Mouse (Mus musculus) 3134 (cell line): ENCODE results near the gene Dedd2.

ENCODE experiments used
- DNase-seq: peaks from one replicate; pipeline ENCODE4 v3.0.0-alpha.2; 2011; ENCODE audit warnings: low spot score; ENCODE audit not compliant: insufficient read length; ENCODE audit errors: extremely low read depth

The Dedd2 gene

DNA sequence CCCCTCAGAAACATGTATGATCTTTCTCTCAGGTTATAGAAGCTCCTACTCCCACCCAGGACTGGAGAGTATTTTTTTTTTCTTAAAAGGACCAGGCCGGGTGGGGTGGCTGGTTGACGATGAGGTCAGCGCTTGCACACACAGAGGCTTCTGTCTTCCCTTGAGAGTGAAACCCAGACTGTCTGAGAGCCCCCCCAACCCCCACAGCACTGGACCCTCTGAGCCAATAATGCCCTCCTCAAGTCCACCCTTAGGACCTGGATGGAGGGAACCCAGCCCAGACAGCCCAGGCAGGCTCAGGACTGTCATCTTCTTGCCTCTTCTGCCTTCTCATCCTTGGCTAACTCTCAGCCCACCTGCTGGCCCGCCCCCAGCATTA, 26.3 kb upstream of the Dedd2 start:
- no peak for DNase-seq

DNA sequence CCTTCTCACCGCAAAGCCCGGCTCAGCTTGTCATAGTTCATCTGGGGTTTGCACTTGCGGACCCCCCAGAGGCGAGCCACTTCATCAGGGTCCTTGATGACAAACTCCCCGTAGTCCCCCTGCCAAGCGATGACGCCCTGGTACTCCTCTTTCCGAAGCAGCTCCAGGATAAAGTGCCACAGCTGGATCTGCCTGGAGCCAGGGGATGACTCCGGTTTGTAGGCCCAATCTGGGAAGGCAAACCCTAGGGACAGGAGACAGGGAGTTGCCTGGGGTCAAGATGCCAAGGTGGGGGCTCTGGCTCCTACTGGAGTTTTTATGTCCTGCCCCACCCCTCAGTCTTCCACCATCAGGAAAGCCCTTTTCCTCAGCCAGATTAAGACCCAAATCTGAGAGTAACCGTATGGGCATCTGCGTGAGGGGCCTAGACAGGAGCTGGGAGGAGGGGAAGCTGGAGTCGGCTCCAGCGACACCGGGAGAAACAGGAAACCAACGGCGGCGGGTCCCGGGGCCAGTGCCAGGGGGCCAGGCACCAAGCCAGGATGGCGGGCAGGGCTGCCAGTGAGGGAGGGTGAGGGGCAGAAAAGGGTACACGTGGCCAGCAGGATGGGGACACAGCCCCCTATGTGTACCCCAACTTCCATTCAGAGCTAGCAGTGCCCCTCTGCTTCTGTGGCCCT, 25.8 kb upstream of the Dedd2 start:
- peak; percentile 54 for DNase-seq

DNA sequence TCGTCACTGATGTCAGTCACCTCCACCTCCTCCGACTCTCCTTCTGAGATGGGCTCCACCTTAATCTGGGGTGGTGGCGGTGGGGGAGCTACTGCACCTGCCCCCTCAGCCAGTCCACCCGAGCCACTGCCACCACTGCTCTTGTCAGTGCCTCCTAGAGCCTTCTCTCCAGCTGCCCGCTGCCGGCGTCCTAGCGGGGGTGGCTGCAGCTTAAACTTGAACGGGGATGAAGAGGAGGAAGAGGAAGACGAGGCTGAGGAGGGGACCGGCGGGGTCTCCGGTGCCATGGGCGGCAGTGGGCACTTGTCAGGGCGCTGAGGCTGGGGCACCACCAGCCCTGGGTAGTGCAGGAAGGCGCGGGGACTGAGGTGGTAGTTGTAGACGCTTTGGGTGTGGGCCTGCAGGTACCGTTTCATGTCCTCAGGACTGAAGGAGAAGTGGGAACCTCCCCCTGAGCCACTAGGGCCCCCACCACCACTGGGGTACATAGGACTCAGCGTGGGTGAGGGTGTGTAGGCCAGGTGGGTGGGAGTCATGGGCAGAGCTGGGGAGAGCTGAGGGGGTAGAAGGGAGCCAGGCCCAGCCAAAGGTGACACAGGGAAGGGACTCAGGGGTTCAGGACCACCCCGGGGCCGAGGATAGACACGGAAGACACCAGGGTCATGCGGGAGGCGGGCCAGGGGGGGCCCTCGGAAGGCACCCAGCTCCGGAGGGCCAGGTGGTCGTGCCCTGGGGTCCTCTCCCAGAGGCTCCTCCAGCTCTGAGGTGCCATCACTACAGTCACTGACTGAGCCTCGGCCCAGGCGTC, 24.4 kb upstream of the Dedd2 start:
- DNase-seq = no peak

DNA sequence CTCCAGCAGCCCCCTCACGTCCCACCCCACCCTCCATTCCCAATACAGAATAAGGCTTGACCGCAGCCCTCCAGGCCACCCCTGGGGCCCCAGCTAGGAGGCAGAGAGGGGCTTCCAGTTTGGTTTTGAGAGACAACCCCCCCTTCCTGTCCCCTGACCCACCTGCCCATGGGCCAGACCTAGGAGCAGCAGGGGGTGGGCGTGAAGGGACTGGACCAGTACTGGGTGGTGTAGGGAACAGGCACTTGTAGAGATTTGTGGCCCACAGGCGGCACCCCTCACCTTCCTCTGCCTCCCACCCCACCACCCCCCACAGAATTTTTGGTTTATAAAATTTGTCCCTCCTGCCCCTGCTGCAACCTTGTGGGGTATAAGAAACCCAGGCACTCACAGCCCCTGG, 22.9 kb upstream of the Dedd2 start:
- no peak for DNase-seq

DNA sequence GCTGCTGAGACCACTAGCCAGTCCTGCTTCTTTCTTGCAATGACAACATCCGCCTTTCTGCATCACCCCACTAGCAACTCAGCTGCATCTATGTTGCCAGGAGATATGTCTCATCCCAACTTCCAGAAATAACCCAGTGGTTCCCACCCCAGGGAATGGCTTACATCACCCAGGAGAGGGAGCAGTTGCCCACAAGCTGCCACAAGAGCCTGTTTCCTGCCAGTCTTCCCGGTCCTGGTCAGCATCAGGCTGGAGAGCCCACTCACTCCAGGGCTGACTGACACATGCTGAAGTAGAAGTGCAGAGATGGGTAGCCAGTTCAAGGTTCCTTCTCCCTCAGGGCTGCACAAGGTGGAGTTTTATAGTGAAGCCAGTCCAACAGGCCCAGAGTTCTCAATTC, 20.6 kb upstream of the Dedd2 start:
- DNase-seq = peak; percentile 63

DNA sequence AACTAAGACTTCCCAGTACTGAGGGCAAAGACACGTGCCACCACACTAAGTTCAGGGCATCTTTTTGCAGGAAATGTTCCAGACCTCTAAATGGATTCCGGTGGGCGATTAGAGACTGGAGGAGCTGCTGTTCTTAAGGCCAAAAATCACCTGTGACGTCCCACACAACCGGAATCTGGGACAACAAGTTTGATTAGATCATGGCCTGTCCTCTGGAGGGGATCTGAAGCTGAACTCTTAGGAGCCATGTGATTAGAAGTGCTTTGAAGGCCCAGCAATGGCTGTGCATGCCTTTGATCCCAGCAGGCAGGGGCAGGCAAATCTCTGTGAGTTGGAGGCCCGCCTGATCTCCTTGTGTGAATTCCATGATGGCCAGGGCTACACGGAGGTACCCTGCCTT, 20.2 kb upstream of the Dedd2 start:
- no peak for DNase-seq

DNA sequence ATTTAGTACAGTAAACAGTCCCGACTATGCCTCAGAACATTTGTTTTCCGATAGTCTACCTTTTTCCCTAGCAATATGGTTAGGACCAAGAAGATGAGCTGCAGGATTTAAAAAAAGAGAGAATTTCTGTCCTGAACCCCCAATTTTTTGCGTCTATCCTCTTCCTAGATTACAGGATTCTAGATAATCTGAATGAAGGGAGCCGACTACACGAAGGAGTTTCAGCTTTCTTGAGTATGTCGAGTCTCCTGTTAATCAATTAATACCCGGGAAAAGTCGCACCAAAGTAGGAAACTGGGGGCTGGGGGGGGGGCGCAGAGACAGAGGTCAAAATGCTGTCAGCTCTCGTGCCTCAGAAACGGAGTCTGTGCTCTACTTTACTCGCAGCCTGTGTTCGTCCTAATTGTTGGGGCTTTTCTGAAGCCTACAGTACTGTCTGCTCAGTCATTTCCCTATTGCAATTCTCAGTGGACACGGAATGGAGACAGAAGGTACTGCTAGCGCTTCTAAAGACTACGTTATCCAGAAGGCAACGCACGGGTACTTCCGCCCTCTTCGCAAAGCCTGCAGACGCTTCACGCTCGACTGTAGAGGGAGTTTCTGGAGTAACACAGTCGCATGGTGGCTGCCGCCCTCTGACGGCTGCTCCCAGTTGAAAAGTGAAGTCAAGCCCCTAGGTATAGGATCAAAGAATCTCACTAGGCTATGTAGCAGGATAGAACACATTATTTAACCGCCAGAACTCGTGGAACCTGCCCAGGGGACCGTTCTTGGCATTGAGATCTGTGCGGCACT, 18.6 kb upstream of the Dedd2 start:
- DNase-seq = peak; percentile 36

DNA sequence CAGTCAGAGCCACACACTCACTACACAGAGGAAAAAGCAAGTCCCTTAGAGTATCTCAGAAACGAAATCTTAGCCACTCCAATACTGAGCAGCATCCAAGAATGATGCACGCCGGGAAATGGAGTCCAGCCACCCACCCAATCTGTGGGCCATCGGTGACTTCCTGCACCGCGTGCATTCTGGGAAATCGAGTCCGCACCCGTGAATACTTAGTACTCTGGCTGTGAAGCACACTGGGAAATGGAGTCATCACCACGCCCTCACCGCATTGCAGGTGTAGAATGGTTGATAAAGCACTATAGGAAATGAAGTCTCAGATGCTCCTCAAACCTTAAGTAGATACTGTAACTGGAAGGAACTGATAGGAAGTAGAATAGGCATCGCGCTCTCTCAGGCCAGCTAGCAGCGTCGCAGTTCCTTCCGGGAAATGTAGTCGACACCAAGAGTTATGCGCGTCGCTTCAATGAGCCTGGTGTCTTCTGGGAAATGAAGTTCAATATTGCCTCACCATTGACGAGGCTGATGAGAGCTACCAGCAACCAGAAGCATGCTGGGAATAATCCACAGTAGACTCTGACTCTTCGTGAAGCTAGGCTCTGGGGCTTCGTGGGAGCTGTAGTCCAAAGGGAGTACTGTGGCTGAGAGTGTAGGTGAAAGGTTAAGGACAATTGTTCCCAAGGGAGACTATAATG, 17.7 kb upstream of the Dedd2 start:
- DNase-seq = peak; percentile 83

DNA sequence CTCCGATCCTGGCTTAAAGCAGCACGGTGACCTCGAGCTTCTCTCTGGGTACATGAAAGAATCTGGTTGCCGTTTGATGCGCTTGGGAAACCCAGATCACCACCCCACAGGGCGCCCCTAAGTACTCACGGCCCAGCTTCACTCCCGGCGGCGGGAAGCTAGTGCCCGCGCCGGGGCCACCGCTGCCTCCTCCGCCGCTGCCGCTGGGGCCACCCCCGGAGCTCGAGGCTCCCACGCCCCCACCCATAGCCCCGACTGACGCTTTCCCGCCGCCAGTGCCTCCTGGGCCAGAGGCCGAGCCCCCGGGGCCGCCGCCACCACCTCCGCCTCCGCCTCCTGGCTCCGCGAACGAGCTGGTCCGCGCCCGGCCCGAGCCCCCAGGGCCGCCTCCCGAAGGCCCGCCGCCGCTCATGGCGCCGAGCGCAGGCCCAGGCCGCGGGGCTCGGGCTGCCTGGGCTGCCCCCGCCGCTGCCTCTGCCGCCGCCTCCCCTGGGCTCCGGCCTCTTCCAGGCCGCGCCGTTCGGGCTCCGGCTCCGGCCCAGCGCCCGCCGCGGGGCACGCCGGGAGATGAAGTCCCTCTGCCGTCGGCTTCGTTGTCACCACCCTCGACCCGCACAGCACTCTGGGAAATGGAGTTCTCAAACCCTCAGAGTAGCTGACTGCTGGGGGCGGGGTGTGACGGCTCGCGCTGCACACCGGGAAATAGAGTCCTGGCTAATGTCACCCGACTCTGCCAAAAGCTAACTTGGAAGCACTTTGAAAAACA, 17.0 kb upstream of the Dedd2 start, which contains the start of gene Gsk3a:
Gsk3a (minus strand) TSS at position 603 of the 766 bp plus-strand sequence.
- DNase-seq = peak; percentile 91

DNA sequence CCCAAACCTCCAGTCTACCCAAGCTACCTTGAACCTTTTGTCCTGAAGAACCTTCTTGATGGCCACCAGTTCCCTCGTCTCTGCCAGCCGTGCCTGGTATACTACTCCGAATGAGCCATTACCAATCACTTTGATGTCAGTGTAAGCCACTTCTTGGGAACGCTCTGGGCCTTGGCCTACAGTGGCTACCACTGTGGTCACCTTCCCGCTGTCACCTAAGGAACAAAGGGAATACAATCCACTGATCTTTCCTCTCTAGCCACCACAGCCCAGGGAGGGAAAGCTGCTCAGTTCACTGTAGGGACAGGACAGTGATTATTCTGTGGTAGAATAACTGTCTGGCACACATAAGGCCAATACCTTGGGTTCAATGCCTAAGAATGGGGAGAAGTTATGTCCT, 15.1 kb upstream of the Dedd2 start:
- no peak for DNase-seq

DNA sequence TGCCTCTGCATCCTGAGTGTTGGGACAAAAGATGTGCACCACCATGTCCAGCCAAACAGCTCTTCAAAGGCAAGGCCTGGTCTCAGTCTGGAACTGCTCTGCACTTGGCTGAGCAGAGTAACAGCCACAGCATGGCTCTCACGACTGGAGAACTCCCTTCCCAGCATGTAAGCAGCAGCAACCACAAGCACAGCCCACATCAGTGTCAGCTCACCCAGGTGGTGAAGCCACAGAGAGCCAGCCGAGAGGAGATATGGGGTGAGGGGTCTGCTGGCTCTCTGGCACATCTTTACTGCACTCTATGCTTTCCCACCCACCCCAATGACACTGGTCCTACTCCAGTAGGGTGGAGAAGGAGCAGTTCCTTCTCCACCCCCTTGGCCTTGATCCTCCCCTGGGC, 12.6 kb upstream of the Dedd2 start:
- DNase-seq = no peak

DNA sequence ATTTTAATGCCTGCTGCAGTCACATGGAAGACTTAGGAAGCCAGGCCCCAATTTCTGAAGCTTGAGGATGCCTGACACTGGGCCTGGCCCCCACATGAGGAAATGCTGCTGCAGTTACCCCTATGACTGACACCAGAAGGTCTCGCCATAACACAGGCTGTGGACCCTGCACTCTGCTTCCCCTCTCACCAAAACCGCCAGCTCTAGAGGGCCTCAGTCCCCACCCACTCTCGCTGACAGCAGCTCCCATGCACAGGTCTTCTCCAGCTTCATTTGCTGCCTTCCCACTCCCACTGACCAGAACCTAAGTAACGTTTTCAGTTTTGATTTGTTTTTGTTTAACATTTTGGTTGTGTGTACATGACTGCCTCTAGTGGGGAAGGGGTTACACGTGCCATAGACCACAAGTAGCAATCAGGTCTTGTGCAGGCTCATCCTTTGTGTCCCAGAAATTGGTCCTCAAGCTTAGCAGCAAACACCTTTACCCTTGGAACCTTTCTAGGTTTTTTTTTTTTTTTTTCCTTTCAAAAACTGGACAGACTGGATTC, 11.8 kb upstream of the Dedd2 start:
- DNase-seq = no peak

DNA sequence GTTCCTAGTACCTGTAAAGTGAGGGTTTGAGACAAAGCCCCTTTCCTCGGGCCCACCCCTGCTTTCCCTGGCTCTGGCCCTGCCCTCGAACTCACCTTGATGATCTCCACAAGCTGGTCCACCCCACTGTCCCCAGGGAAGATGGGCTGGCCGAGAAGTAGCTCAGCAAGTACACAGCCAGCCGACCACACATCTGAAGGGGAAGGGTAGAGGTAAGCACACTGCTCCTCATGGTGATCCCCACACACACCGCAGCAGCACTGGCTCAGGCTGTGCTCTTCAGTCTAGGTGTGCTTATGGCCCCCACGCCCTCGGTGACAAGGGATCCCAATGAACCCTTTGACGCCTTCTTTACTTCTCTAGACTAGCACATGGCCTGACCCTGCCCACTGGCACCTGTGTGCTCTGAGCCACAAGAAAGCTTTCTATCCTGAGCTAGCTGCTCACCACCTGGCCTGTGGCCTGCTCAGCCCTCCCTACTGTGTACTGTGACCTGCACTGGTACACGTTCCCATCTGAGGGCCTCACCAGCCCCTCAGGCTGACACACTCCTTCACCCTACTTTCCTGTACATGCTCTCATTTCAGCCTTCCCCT, 10.4 kb upstream of the Dedd2 start:
- no peak for DNase-seq

DNA sequence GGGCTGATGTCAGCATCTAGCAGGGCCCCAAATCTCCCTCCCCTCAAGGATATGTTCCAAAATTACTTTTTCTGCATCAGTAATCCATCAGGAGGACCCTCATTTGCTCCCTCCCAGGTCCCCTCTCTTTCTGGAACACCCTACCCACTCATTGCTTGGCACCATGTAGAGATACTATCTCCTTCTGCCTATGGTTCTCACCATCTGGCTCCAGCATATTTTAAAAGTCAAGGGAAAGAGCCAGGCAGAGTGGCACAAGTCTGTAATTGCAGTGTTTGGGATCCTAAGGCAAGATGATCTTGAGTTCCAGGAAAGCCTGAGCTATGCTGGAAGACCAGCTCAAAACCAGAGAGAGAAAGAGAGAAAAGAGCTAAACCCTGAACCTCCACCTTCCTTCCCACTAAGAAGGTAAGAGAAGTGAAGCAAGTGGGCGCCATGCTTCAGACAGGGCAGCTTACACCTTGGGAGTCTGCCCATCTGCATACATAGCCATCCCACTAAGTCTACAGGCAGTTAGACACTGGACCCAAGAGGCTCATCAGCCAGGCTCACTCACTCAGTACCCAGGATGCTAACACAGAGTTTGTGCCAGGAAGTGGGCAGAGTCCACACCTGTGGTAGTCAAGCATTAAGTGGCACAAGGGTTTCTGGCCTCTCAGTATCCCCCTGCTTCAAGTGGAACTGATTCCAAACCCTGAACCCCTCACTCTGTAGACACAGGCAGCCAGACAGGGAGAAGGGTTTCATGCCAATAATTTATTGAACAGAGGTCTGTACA, 7.3 kb upstream of the Dedd2 start:
- no peak for DNase-seq

DNA sequence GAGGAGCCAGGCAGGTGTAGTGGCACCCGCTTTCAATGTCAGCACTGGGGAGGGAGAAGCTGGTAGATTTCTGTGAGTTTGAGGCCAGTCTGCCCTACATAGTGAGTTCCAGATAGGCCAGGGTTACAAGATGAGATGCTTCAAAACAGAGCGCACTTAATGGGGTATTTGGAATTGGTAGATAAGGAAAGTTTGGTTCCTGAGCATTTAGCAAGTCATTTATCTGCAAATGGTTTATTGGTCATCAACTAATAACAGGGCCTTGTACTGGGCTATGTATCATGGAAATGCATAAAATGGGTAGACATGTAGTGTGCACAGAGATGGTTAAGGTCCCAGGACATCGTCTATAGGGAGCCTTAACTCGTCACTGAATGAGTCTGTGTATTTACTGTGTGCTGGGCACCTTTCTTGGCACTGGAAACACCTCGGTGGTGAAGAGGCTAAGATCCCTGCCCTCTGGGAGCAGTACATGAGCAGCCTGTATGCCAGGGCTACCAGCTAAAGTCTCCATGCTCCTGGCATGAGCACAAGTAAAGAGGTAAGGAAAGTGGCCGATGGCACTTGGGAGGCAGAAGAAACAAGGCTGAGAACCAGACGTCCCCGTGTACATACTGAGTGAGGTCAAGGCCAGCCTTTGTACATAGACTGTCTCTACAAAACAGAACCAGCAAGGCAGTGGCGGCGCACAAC, 2.0 kb upstream of the Dedd2 start:
- DNase-seq = no peak

DNA sequence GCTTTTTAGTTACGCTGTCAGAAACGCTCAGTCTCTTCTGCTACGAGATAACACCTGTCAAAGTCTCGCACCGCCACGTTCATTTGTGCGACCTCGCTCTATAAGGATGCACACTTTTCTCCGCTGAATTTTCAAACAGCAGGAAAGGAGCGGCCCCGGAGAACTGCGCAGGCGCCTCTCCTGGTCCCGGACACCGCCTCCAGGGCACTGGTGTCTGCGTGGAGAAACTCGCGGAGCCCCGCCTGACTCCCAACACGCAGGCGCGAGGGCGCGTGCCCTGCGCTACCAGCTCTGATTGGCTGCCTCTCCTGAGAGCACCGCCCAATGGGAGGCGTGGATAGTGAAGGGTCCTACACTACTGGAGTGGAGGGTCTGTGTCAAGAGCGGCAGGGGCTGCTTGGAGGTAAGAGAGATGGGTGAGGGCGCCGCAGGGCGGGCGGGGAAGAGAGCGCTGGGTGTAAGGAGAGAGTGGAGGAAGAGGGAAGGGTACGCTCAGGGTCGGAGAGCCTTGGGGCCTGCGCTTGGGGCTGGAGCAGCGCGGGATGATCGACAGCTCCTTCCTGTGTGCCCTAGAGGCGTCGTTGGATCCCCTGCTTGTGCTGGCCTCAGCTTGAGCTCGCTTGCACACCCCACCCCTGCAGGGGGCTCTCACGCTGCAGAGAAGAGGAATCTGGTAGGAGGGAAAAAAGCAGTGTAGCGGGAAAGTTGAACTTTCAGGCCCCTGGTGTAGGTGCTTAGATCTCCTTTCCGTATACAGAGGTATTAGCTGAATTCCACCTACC, 878 bp upstream of the Dedd2 start, which contains the start of gene Zfp526:
Zfp526 (plus strand) TSS at position 324 of the 782 bp plus-strand sequence.
- peak; percentile 96 for DNase-seq

DNA sequence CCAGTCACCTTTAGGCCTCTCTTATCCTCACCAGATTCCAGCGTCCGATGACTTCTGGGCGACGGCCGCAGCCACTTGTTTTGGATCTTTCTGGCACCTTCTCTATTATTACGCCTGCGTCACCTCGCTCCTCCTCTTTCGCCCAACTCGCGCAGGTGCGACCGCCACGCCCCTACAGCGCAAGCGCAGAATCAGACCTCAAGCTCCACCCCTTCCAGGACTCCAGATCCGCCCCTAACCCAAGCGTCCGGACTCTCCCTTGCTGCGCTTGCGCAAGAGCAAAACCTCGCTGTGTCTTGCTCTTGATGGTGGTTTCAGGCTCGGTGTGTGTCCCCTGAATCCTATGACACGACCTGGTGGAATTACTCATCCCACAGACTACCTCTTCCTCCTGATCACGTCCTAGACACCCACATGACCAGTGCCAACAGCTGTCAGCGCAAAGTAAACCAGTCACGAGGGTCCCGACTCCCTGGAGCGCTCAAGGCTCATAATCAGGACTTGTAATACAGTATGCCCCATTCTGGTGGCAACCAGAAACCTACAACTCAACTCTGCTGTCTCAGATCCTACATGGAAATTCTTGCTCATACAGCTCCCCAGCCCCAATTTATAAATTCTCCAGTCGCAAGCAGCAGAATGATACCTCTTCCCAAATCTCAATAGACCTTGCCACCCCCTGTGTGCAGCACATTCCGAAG, 509 bp downstream of the Dedd2 start:
- peak; percentile 89 for DNase-seq
